Mouse (Mus musculus) C2C12 (cell line): ENCODE data around the gene Grb7. TPM values are rescaled to one million over a fixed set of nuclear protein-coding genes. Genes with fewer than 3 reads are reported as not detected.

Experiments used
- H3K27me3 ChIP-seq: one replicate; pipeline ENCODE4 v1.6.1; 2011; ENCODE audit not compliant: control insufficient read depth, insufficient read depth, insufficient read length
- H3K36me3 ChIP-seq: one replicate; pipeline ENCODE4 v1.6.1; 2011; ENCODE audit not compliant: control insufficient read depth, insufficient read depth
- H3K4me3 ChIP-seq: one replicate; pipeline ENCODE4 v1.5.1; 2011; ENCODE audit warnings: mild to moderate bottlenecking, control low read depth; ENCODE audit not compliant: poor library complexity, insufficient read depth, severe bottlenecking
- H3K79me2 ChIP-seq: one replicate; pipeline ENCODE4 v1.6.1; 2011; ENCODE audit not compliant: control insufficient read depth, insufficient read depth
- H3K79me3 ChIP-seq: one replicate; pipeline ENCODE4 v1.6.1; 2011; ENCODE audit warnings: low read depth, control low read depth
- H3ac ChIP-seq: one replicate; pipeline ENCODE3; 2011; ENCODE audit warnings: low read depth; ENCODE audit not compliant: control insufficient read depth, insufficient read length
- CEBPB ChIP-seq: IDR thresholded peaks from one replicate; pipeline ENCODE4 v1.6.1; 2011; ENCODE audit warnings: low read depth, mild to moderate bottlenecking, control low read depth, moderate library complexity
- CTCF ChIP-seq: IDR thresholded peaks from one replicate; pipeline ENCODE4 v1.5.1; 2011; ENCODE audit not compliant: control insufficient read depth, insufficient read depth, insufficient read length
- FOSL1 ChIP-seq: IDR thresholded peaks from one replicate; pipeline ENCODE4 v1.8.0; 2011; ENCODE audit warnings: mild to moderate bottlenecking, low read length; ENCODE audit not compliant: poor library complexity, insufficient read depth, severe bottlenecking
- MAX ChIP-seq: IDR thresholded peaks from one replicate; pipeline ENCODE4 v1.6.1; 2011; ENCODE audit warnings: mild to moderate bottlenecking, control low read depth
- MYOD1 ChIP-seq: IDR thresholded peaks from one replicate; pipeline ENCODE4 v1.6.1; 2011; ENCODE audit warnings: low read depth; ENCODE audit not compliant: control insufficient read depth, insufficient read length
- MYOG ChIP-seq: IDR thresholded peaks from one replicate; pipeline ENCODE4 v1.6.1; 2011; ENCODE audit not compliant: control insufficient read depth, insufficient read length; ENCODE audit errors: extremely low read depth
- USF1 ChIP-seq: IDR thresholded peaks from one replicate; pipeline ENCODE4 v1.6.1; 2011; ENCODE audit warnings: low read depth, mild to moderate bottlenecking, control low read depth, moderate library complexity
- polyA plus RNA-seq: library from polyadenylated mRNA; unstranded; fragments of >200 nt; fragmentation: generic; extraction: Trizol; gene quantifications from one replicate; pipeline ENCODE4 v1.2.1, GENCODE M21; 2012; ENCODE audit warnings: missing spikeins

Gene Grb7
- polyA plus RNA-seq, 1 experiment, result not detected

GRCm38 (mm10) chr11:98479940-98480497, 33.8 kb downstream of the Grb7 start:
- Histone ChIP-seq H3K4me3 (no peak overlapping the region), H3K79me2 (no peaks in the 10 kb centered on the region), H3K27me3 (peaks cover 62% of the 10 kb centered on the region), H3K79me3 (no peaks in the 10 kb centered on the region), H3K36me3 (no peaks in the 10 kb centered on the region), H3ac (no peak overlapping the region)
- TF ChIP-seq CEBPB (no peak), MAX (no peak)

GRCm38 (mm10) chr11:98481231-98481630, 35.0 kb downstream of the Grb7 start:
- H3K79me2 ChIP-seq, result no peaks in the 10 kb centered on the region
- H3K4me3 ChIP-seq, result no peak overlapping the region
- H3K79me3 ChIP-seq, result no peaks in the 10 kb centered on the region
- H3K27me3 ChIP-seq, result peaks cover 70% of the 10 kb centered on the region
- H3ac ChIP-seq, result no peak overlapping the region
- TF ChIP-seq MYOD1 (no peak), CTCF (no peak), FOSL1 (no peak), MAX (no peak), CEBPB (no peak), USF1 (no peak), MYOG (no peak)
- no peaks in the 10 kb centered on the region for H3K36me3 ChIP-seq

- Histone ChIP-seq H3K36me3 (no peaks in the 10 kb centered on the region), H3K79me2 (no peaks in the 10 kb centered on the region), H3ac (no peak overlapping the region), H3K79me3 (no peaks in the 10 kb centered on the region), H3K27me3 (peaks cover 68% of the 10 kb centered on the region), H3K4me3 (no peak overlapping the region)
- TF ChIP-seq FOSL1, result no peak
- TF ChIP-seq USF1, result no peak
- TF ChIP-seq MYOD1, result no peak
- TF ChIP-seq MAX, result no peak
- TF ChIP-seq CTCF, result no peak
- no peak for TF ChIP-seq CEBPB
- TF ChIP-seq MYOG, result no peak
Measured at GRCm38 (mm10) chr11:98482067-98482466, 35.9 kb downstream of the Grb7 start.

- H3K36me3 ChIP-seq, result no peaks in the 10 kb centered on the region
- H3K27me3 ChIP-seq, result peaks cover 77% of the 10 kb centered on the region
- no peaks in the 10 kb centered on the region for H3K79me2 ChIP-seq
- no peaks in the 10 kb centered on the region for H3K79me3 ChIP-seq
- no peak overlapping the region for H3ac ChIP-seq
- H3K4me3 ChIP-seq, result no peak overlapping the region
- TF ChIP-seq CEBPB (no peak), FOSL1 (no peak), MAX (no peak), USF1 (no peak), MYOD1 (no peak), MYOG (no peak), CTCF (no peak)
Measured at GRCm38 (mm10) chr11:98485749-98486148, 39.6 kb downstream of the Grb7 start.

- TF ChIP-seq MYOG (no peak), CTCF (no peak), CEBPB (no peak), MAX (no peak), USF1 (no peak), MYOD1 (no peak), FOSL1 (no peak)
- H3K79me2 ChIP-seq, result no peaks in the 10 kb centered on the region
- H3K27me3 ChIP-seq, result peaks cover 78% of the 10 kb centered on the region
- no peaks in the 10 kb centered on the region for H3K36me3 ChIP-seq
- H3K79me3 ChIP-seq, result no peaks in the 10 kb centered on the region
- no peak overlapping the region for H3K4me3 ChIP-seq
- no peak overlapping the region for H3ac ChIP-seq
Measured at GRCm38 (mm10) chr11:98487526-98488040, 41.4 kb downstream of the Grb7 start.

GRCm38 (mm10) chr11:98488540-98489234, 42.5 kb downstream of the Grb7 start:
- Histone ChIP-seq H3K79me2 (no peaks in the 10 kb centered on the region), H3K79me3 (no peaks in the 10 kb centered on the region), H3ac (no peak overlapping the region), H3K4me3 (no peak overlapping the region), H3K27me3 (peaks cover 77% of the 10 kb centered on the region), H3K36me3 (no peaks in the 10 kb centered on the region)
- TF ChIP-seq MYOG, result no peak
- no peak for TF ChIP-seq USF1
- TF ChIP-seq CTCF, result no peak
- no peak for TF ChIP-seq MYOD1
- TF ChIP-seq MAX, result no peak
